Mouse (Mus musculus) heart, postnatal 36 days (tissue): ENCODE measurements around the gene Sec61g. TPM values are rescaled to one million over a fixed set of nuclear protein-coding genes. Genes with fewer than 3 reads are reported as not detected.
"Not testable (repeated sequence)": the region's sequence is repeated elsewhere in the genome, so short reads cannot be mapped to it uniquely, and the experiment has no call there.

ENCODE experiments used
- DNase-seq, 2 experiments: peaks; one replicate each; pipeline ENCODE4 v3.0.0; 2021 to 2022
- intact Hi-C: fragments of 180-260 bp; cut with DNase I; formaldehyde crosslinking; loops from one replicate; pipeline ENCODE4 v1.15.1; 2025
- total RNA-seq, 2 experiments: library from RNA; stranded (reverse); gene quantifications; 2 replicates each; pipeline ENCODE4 v1.2.3; 2021

The Sec61g gene
- 1 to 10 TPM; 2.2 to 3.7 TPM for total RNA-seq

GRCm38 (mm10) chr11:16508052-16508654 is at the start of gene Sec61g:
Sec61g (minus strand) TSS chr11:16508484.
- intact Hi-C loops, result loop anchor here (5.0 to 10.0 kb wide), 3 partner anchors 444 to 749 kb away; partner anchors contain the start of genes C1d, Fbxo48 and Pno1
- DNase-seq, result peak; percentile 90 to 91

DNA sequence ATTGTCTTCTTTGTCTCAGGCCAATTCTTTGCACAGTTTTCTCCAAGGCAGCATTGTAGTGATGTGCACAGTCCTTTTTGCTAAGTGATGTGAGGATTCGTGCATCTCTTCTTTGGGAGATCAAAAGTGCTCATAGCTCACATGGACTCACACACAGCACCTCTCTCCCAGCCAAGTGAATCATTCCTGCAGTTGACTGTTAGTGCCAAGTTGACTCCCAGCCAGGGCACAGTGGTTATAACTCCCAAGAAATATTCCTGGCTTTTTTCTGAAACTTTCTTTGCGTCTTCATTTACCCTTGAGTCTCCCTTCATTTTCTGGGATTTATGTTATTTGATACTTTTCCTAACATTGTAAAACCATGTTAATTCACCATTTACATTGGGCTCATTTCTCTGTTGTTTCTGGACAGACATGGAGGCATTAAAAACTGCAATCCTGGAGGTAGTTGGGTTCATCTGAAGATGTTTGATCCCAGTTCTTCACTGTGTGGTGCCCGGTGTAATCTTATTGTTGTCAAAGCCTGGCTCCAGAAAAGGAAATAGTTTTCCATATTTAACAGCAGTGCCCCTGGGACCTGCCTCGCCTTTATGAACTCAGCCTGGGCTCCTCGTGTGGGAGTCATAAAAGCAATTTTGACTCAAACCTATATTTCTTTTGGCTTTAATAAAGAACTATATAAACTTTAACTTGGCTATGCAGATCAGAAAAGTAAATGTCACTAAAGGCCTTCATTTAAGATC is 38.3 kb upstream of the Sec61g start:
- peak; percentile 35 to 44 for DNase-seq
- intact Hi-C loops, result no loop called here

GRCm38 (mm10) chr11:16537379-16537778 is 29.1 kb upstream of the Sec61g start:
- no peak for DNase-seq
- intact Hi-C loops, result no loop called here

- intact Hi-C loops, result no loop called here
Measured at GRCm38 (mm10) chr11:16534582-16535553, 26.6 kb upstream of the Sec61g start.

GRCm38 (mm10) chr11:16532877-16533276 is 24.6 kb upstream of the Sec61g start:
- DNase-seq, result no peak
- intact Hi-C loops, result no loop called here

More at GRCm38 (mm10) chr11:16534582-16535553, 26.6 kb upstream of the Sec61g start:
- DNase-seq, result no peak

DNA sequence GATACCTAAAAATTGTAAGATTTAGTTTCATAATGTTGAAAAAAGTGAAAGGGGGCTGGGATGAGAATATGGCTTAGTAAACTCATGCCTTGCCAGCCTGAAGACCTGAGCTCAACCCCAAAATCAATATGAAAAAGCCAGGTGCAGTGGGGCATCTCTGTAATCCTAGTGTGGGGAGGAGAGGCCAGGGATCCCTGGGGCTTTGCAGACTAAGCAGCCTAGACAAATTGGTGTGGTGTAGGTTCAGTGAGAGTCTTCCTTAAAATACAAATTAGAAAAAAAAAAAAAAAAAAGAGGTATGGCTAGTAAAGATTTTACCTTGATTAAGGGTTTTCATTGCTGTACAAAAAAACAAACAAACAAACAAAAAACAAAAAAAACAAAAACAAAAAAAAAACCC is 20.6 kb upstream of the Sec61g start:
- intact Hi-C loops, result loop anchor here (2.0 to 10.0 kb wide), 4 partner anchors 58 to 336 kb away; partner anchors contain the start of gene Egfr
- DNase-seq, result no peak

DNA sequence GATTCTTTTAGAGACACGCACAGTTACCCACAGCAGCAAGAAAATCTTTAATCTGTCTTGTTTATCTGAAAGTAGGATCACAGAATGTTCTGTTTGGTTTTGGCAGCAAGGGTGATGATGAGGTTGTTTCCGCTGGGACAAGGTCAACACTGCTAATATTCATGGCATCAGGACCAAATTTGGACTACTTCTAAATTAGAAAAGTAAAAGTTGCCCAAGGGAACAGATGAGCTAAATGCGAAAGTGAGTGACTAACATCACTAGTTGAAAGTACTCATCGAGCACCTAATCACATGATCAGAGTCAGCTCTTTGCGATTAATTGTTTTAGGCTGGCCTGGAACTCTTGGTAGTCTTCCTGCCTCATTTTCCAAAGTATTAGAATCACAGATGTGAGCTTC is 20.1 kb upstream of the Sec61g start:
- intact Hi-C loops, result loop anchor here (2.0 to 10.0 kb wide), 4 partner anchors 58 to 336 kb away; partner anchors contain the start of gene Egfr
- DNase-seq, result no peak

DNA sequence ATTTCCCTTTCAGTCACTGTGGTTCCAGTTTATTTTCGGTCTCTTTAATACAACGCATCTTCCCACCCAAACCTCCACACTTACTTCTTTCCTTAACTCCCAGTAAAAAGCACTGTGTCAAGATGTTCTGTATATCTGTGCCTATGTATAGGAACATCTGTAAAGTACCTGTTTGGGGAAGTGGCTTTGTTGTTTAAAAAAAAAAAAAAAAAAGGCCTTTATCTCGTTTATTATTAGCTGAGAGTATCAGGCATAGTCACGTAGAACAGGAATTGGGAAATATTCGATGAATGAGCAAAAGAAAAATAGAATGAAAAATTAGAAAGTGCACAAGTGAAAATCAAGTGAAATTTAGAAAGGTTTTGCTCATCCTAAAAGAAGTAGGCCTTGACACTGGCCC is 19.5 kb upstream of the Sec61g start:
- no peak for DNase-seq
- intact Hi-C loops, result loop anchor here (2.0 to 10.0 kb wide), 4 partner anchors 59 to 337 kb away; partner anchors contain the start of gene Egfr

DNA sequence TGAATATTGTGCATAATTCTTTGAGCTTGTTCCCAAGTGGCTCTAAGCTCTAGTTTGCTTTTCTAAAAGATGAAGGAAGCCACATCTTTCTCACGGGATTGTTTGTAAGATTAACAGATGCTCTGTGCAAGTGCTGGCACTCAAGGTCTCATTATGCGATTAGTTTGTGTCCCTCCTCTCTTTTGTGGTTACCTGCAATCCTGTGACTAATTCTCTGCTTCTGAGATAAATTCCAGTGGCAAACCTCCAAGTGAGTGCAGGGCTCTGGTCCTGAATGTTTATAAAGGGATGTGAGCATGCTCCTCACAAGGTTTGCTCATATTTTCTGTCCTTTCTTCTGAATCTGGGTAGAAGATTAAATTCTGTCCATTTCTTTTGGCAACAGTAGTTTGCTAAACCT is 18.2 kb upstream of the Sec61g start:
- DNase-seq, result no peak
- intact Hi-C loops, result loop anchor here (5.0 to 10.0 kb wide), 3 partner anchors 226 to 338 kb away; partner anchors contain the start of gene Egfr

GRCm38 (mm10) chr11:16525724-16526123 is 17.4 kb upstream of the Sec61g start:
- intact Hi-C loops, result loop anchor here (1.0 to 10.0 kb wide), 4 partner anchors 227 to 423 kb away; partner anchors contain the start of gene Egfr
- no peak for DNase-seq

- intact Hi-C loops, result loop anchor here (1.0 to 10.0 kb wide), 4 partner anchors 227 to 423 kb away; partner anchors contain the start of gene Egfr
- DNase-seq, result no peak
Measured at GRCm38 (mm10) chr11:16524917-16525640, 16.8 kb upstream of the Sec61g start.

- intact Hi-C loops, DNase-seq: not testable (repeated sequence)
Measured at GRCm38 (mm10) chr11:16515081-16515480, 6.8 kb upstream of the Sec61g start.

DNA sequence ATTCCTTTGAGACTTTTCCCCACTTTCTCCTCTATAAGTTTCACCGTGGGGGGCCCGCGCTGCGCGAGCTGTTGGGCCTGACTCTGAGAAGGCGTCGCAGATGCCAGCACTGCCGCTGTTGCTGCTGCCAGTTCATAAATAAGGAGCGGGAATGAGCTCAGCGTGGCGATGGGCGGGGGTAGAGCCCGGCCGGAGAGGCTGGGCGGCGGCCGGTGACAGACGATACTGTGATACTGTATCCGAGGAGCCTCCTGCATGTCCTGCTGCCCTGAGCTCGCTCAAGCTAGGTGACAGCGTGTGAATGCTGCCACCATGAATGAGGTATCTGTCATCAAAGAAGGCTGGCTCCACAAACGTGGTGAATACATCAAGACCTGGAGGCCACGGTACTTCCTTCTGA is 5.9 kb upstream of the Sec61g start:
- intact Hi-C loops, DNase-seq: not testable (repeated sequence)

DNA sequence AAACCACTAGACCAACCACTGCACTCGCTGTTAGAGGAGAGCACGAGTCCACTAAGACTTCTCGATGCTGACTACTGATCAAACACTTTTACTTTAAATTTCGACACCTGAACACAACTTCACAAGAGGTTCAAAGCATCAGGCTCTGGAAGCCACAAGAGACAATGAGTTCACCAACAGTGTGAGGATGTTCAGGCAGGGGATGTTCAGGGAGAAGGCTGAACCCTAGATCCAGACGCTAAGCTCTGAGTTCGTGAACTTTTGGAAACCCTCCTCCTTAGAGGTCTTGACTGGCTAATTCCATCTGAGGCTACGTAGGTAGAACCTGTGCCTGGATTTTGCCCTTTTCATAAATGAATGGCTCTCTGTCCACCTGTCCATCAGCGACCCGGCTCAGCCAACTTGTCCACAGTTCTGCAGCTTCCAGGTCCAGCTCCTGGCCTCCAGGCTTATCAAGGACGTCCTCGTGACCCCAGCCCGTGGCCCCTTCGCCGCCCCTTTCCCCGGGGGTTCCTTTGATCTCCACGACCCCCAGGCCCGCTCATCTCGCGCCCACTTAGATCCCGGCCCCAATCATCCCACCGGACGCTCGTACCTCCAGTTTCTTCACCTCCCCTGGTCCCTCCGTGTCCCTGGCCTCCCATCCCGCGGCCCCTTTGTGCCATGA is 766 bp downstream of the Sec61g start:
- intact Hi-C loops, result loop anchor here (5.0 to 10.0 kb wide), 3 partner anchors 445 to 750 kb away; partner anchors contain the start of genes C1d, Fbxo48 and Pno1

DNA sequence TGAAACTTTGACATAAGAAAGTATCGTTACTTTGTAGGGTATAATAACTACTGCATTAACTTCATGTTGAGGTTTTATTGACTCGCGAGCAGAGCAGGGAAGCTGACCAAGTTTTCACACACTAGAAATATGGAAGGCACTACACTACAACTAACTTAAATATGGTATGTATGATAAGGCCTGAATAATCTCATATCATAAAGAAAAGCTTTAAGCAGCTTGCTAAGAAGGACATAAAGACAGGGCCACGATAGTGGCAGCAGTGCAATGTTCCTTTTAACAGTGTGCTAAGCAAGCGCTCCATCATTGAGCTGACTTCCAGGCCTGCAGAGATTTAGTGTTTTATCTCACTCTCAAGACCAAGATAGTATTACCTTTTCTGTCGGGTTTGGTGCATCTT is 2.3 kb downstream of the Sec61g start:
- no peak for DNase-seq
- intact Hi-C loops, result loop anchor here (5.0 to 10.0 kb wide), 3 partner anchors 446 to 751 kb away; partner anchors contain the start of genes C1d, Fbxo48 and Pno1

More for the DNA sequence above, 766 bp downstream of the Sec61g start:
- no peak for DNase-seq

DNA sequence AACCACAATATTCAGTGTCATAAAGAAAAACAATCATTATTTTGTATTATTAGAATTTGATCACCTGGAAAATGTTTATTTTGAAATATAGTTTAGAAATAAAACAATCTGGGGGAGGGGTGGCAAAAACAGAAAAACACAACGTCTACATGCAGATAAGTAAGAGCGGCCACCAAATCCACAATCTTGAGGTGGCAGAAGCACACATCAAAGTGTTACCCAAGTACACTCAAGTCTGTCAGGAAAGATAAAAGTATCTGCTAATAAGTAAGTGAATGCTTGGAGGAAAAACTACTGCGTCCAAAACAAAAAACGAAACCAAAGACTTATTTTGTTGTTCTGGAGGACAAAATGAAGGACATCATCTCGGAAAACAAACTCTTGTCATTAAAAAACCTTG is 5.1 kb downstream of the Sec61g start:
- intact Hi-C loops, result loop anchor here (10.0 kb wide), 1 partner anchor 712 kb away; the partner anchor contains the start of gene Pno1
- no peak for DNase-seq

GRCm38 (mm10) chr11:16502744-16503143 is 5.5 kb downstream of the Sec61g start:
- intact Hi-C loops, result loop anchor here (10.0 kb wide), 1 partner anchor 712 kb away; the partner anchor contains the start of gene Pno1
- no peak for DNase-seq

GRCm38 (mm10) chr11:16498756-16499680 is 9.3 kb downstream of the Sec61g start:
- DNase-seq, result no peak
- intact Hi-C loops, result no loop called here
